Mouse (Mus musculus) brain, embryonic 14.5 days (tissue): Measurements from ENCODE around the gene Baat.

Source experiments
- CTCF ChIP-seq: fragments of 200-500 bp; IDR thresholded peaks from 2 replicates; pipeline ENCODE4 v1.5.1; 2012; ENCODE audit warnings: inconsistent platforms, mild to moderate bottlenecking, moderate library complexity, borderline replicate concordance; ENCODE audit not compliant: insufficient read depth, insufficient read length; ENCODE audit errors: extremely low read depth
- POLR2A ChIP-seq: fragments of 200-500 bp; IDR thresholded peaks from 2 replicates; pipeline ENCODE4 v1.6.1; 2012; ENCODE audit warnings: mild to moderate bottlenecking, inconsistent platforms, borderline replicate concordance; ENCODE audit not compliant: poor library complexity, insufficient read depth, insufficient read length, severe bottlenecking; ENCODE audit errors: extremely low read depth

DNA sequence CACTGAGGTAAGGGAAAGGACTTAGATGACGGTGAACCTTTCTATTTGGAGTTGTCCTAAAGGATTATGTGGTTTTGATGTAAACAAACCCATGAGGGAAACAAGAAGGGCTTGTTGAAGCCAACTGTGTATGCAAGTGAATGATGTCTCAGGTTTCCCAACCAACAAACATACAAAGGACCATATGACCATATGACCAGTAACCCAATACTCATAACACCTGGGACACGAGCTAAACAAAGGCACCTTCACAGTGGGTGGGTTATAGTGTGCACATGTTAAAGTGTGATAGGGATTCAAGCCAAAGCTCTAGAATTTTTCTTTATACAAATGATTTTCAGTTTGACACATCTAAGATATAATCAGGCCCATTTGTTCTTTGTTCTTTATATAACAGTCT lies 50.2 kb downstream of the Baat start:
- TF ChIP-seq CTCF (no peak), POLR2A (no peak)
